Comparison of ENCODE assay signal across 26 mouse cellular contexts in the genomic region with DNA sequence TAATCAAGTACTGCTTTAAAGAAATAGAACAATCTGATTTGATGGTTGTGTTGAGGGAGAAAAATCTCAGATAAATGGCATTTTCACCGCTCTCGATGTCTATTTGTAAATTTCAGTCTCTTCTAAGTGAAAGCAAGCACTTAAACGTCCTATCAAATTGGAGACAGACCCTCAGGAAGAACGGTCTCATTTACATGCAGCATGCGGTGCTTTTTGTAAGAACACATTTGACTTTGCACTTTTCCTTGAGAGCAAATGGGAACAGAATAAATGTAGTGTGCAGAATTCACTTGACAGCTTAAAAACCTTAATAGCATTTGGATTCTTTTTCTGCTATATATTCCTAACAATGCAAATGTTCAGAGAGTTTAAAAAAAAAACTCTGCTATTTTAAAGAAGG.
DNase-seq lines count a peak whose midpoint lies in the region; ATAC-seq lines count a peak whose summit lies in the region.
"Had no signal": no experiment of that assay in that cellular context is flagged by ENCODE, and none has a peak within 500 bp of the region (broad histone marks: within the 10 kb centered on the region; RNA-seq: fewer than 3 reads in every experiment).

No protein-coding gene starts in this region.

- 50% methylated on average over 5 of the region's 5 CpGs for WGBS in embryonic facial prominence, embryonic 14.5 days
- WGBS in embryonic facial prominence, embryonic 10.5 days, result 76% methylated on average over 5 of the region's 5 CpGs
- 40% methylated on average over 5 of the region's 5 CpGs for WGBS in forebrain, embryonic 16.5 days
- WGBS in forebrain, embryonic 11.5 days, result 76% methylated on average over 5 of the region's 5 CpGs
- whole genome bisulfite sequencing in midbrain, embryonic 16.5 days, result 37% methylated on average over 5 of the region's 5 CpGs
- WGBS in midbrain, embryonic 15.5 days, result 45% methylated on average over 5 of the region's 5 CpGs

- no peak overlapping the region for H3K4me2 ChIP-seq in embryonic facial prominence, embryonic 14.5 days (ENCODE audit: low read depth, low read length)
- no peak overlapping the region for H3K4me2 ChIP-seq in forebrain, embryonic 16.5 days (ENCODE audit: low read length)
- no peak overlapping the region for H3K4me2 ChIP-seq in forebrain, embryonic 11.5 days (ENCODE audit: low read depth, low read length, severe bottlenecking)
- H3K4me2 ChIP-seq in midbrain, embryonic 16.5 days (ENCODE audit: low read length), result no peak overlapping the region
- H3K4me2 ChIP-seq in midbrain, embryonic 15.5 days, result no peak overlapping the region
- H3K4me2 ChIP-seq: embryonic facial prominence, embryonic 13.5 days; heart, embryonic 13.5 days; hindbrain, embryonic 14.5 days had no signal

- H3K4me3 ChIP-seq in embryonic facial prominence, embryonic 14.5 days (ENCODE audit: low read depth, low read length), result no peak overlapping the region
- H3K4me3 ChIP-seq in embryonic facial prominence, embryonic 10.5 days, result no peak overlapping the region
- H3K4me3 ChIP-seq in forebrain, embryonic 16.5 days (replicated peaks; ENCODE audit: low read length), result no peak overlapping the region
- H3K4me3 ChIP-seq in forebrain, embryonic 11.5 days (ENCODE audit: low read depth, low read length), result no peak overlapping the region
- H3K4me3 ChIP-seq in midbrain, embryonic 16.5 days (ENCODE audit: low read depth, low read length), result no peak overlapping the region
- H3K4me3 ChIP-seq in midbrain, embryonic 15.5 days, result no peak overlapping the region
- H3K4me3 ChIP-seq: embryonic facial prominence, embryonic 13.5 days; heart, adult 2 months; heart, embryonic 10.5 days; heart, embryonic 13.5 days had no signal

- peak; percentile 26 for DNase-seq in embryonic facial prominence, embryonic 14.5 days (ENCODE audit: low spot score)
- no peak for DNase-seq in embryonic facial prominence, embryonic 10.5 days (ENCODE audit: low spot score)
- DNase-seq in forebrain, embryonic 11.5 days (ENCODE audit: low spot score), result no peak
- DNase-seq in brain, adult 2 months (ENCODE audit: low read depth, low spot score), result peak; percentile 10
- no peak for DNase-seq in adrenal gland, adult 2 months
- DNase-seq: adrenal gland, postnatal 14 days; cerebellum, adult 11 months; cerebellum, adult 2 months; cerebellum, adult 9-11 months; cerebellum, postnatal 25 days; gastrocnemius, postnatal 25 days; heart, adult 2 months; heart, postnatal 14 days; heart, postnatal 4 days; kidney, adult 18-20 months had no signal

- no peak overlapping the region for H3K9ac ChIP-seq in embryonic facial prominence, embryonic 14.5 days (ENCODE audit: low read depth, low read length)
- H3K9ac ChIP-seq in forebrain, embryonic 16.5 days (replicated peaks; ENCODE audit: low read depth, low read length), result no peak overlapping the region
- H3K9ac ChIP-seq in forebrain, embryonic 11.5 days (ENCODE audit: low read length), result no peak overlapping the region
- H3K9ac ChIP-seq in midbrain, embryonic 16.5 days (ENCODE audit: low read depth, low read length), result no peak overlapping the region
- no peak overlapping the region for H3K9ac ChIP-seq in midbrain, embryonic 15.5 days
- H3K9ac ChIP-seq: embryonic facial prominence, embryonic 13.5 days; heart, embryonic 13.5 days; hindbrain, embryonic 14.5 days had no signal

- no peak overlapping the region for H3K27ac ChIP-seq in embryonic facial prominence, embryonic 14.5 days (replicated peaks; ENCODE audit: low read depth, low read length)
- H3K27ac ChIP-seq in embryonic facial prominence, embryonic 10.5 days (replicated peaks), result no peak overlapping the region
- peak overlapping the region; percentile 6; the same call in 1 of the 2 replicates for H3K27ac ChIP-seq in forebrain, embryonic 16.5 days (ENCODE audit: low read length)
- H3K27ac ChIP-seq in forebrain, embryonic 11.5 days (ENCODE audit: low read depth, low read length), result no peak overlapping the region
- H3K27ac ChIP-seq in midbrain, embryonic 16.5 days (ENCODE audit: low read length), result peak overlapping the region; percentile 46; the same call in 1 of the 2 replicates
- H3K27ac ChIP-seq in midbrain, embryonic 15.5 days, result no peak overlapping the region
- H3K27ac ChIP-seq: embryonic facial prominence, embryonic 13.5 days; heart, adult 2 months; heart, embryonic 10.5 days; heart, embryonic 13.5 days; hindbrain, embryonic 14.5 days; hindbrain, postnatal 0 days had no signal

- H3K9me3 ChIP-seq in embryonic facial prominence, embryonic 14.5 days (ENCODE audit: control insufficient read depth, low read length), result no peaks in the 10 kb centered on the region
- no peaks in the 10 kb centered on the region for H3K9me3 ChIP-seq in embryonic facial prominence, embryonic 10.5 days
- H3K9me3 ChIP-seq in forebrain, embryonic 16.5 days (ENCODE audit: control insufficient read depth, low read length), result no peaks in the 10 kb centered on the region
- no peaks in the 10 kb centered on the region for H3K9me3 ChIP-seq in forebrain, embryonic 11.5 days (ENCODE audit: control insufficient read depth, low read length)
- no peaks in the 10 kb centered on the region for H3K9me3 ChIP-seq in midbrain, embryonic 16.5 days (replicated peaks; ENCODE audit: control insufficient read depth, low read length, poor library complexity, severe bottlenecking)
- H3K9me3 ChIP-seq in midbrain, embryonic 15.5 days, result no peaks in the 10 kb centered on the region
- H3K9me3 ChIP-seq: embryonic facial prominence, embryonic 13.5 days; heart, embryonic 10.5 days; heart, embryonic 13.5 days had no signal

- no peaks in the 10 kb centered on the region for H3K36me3 ChIP-seq in embryonic facial prominence, embryonic 14.5 days (ENCODE audit: control insufficient read depth, insufficient read depth, low read length)
- H3K36me3 ChIP-seq in embryonic facial prominence, embryonic 10.5 days (replicated peaks), result no peaks in the 10 kb centered on the region
- H3K36me3 ChIP-seq in forebrain, embryonic 16.5 days (ENCODE audit: control insufficient read depth, insufficient read depth), result no peaks in the 10 kb centered on the region
- no peaks in the 10 kb centered on the region for H3K36me3 ChIP-seq in forebrain, embryonic 11.5 days (ENCODE audit: control insufficient read depth, insufficient read depth, low read length)
- H3K36me3 ChIP-seq in midbrain, embryonic 16.5 days (ENCODE audit: control insufficient read depth, insufficient read depth, low read length), result no peaks in the 10 kb centered on the region
- H3K36me3 ChIP-seq in midbrain, embryonic 15.5 days (replicated peaks), result no peaks in the 10 kb centered on the region
- H3K36me3 ChIP-seq: embryonic facial prominence, embryonic 13.5 days; heart, embryonic 10.5 days; heart, embryonic 13.5 days had no signal

- no peaks in the 10 kb centered on the region for H3K27me3 ChIP-seq in embryonic facial prominence, embryonic 14.5 days (replicated peaks; ENCODE audit: control insufficient read depth, insufficient read depth, low read length)
- no peaks in the 10 kb centered on the region for H3K27me3 ChIP-seq in embryonic facial prominence, embryonic 10.5 days (replicated peaks; ENCODE audit: low read depth, poor library complexity, severe bottlenecking)
- no peaks in the 10 kb centered on the region for H3K27me3 ChIP-seq in forebrain, embryonic 16.5 days (replicated peaks; ENCODE audit: control insufficient read depth, insufficient read depth, low read length)
- H3K27me3 ChIP-seq in forebrain, embryonic 11.5 days (ENCODE audit: control insufficient read depth, insufficient read depth, low read length), result no peaks in the 10 kb centered on the region
- H3K27me3 ChIP-seq in midbrain, embryonic 16.5 days (ENCODE audit: control insufficient read depth, insufficient read depth, low read depth, low read length), result no peaks in the 10 kb centered on the region
- no peaks in the 10 kb centered on the region for H3K27me3 ChIP-seq in midbrain, embryonic 15.5 days (replicated peaks)
- H3K27me3 ChIP-seq: embryonic facial prominence, embryonic 13.5 days; heart, embryonic 13.5 days; Patski had no signal

- ATAC-seq in embryonic facial prominence, embryonic 14.5 days (ENCODE audit: low read depth), result no peak
- peak; percentile 45; the same call in 1 of the 2 replicates for ATAC-seq in forebrain, embryonic 16.5 days
- ATAC-seq in forebrain, embryonic 11.5 days (replicated peaks; ENCODE audit: low FRiP score), result no peak
- no peak for ATAC-seq in midbrain, embryonic 16.5 days
- no peak for ATAC-seq in midbrain, embryonic 15.5 days (replicated peaks)
- ATAC-seq: hindbrain, postnatal 0 days; inflammation-experienced regulatory T-cells, adult 6 months; intestine, embryonic 16.5 days; Patski had no signal

- H3K4me1 ChIP-seq in embryonic facial prominence, embryonic 14.5 days (ENCODE audit: control insufficient read depth, insufficient read depth, low read length), result no peaks in the 10 kb centered on the region
- H3K4me1 ChIP-seq in embryonic facial prominence, embryonic 10.5 days, result no peaks in the 10 kb centered on the region
- H3K4me1 ChIP-seq in forebrain, embryonic 16.5 days (replicated peaks; ENCODE audit: control insufficient read depth, insufficient read depth, low read length), result peaks cover 5% of the 10 kb centered on the region
- no peaks in the 10 kb centered on the region for H3K4me1 ChIP-seq in forebrain, embryonic 11.5 days (replicated peaks; ENCODE audit: control insufficient read depth, insufficient read depth, low read length)
- H3K4me1 ChIP-seq in midbrain, embryonic 16.5 days (ENCODE audit: control insufficient read depth, insufficient read depth, low read length), result peaks cover 2% of the 10 kb centered on the region; the same call in 1 of the 2 replicates
- H3K4me1 ChIP-seq in midbrain, embryonic 15.5 days, result no peaks in the 10 kb centered on the region
- H3K4me1 ChIP-seq: embryonic facial prominence, embryonic 13.5 days; heart, embryonic 10.5 days; heart, embryonic 13.5 days had no signal

Comparison
In these comparisons a context has a peak if more than half of its experiments do, and no peak if none do; other contexts are left out.
1. DNase-seq: peak in embryonic facial prominence, embryonic 14.5 days (single experiment) and brain, adult 2 months (single experiment); none in embryonic facial prominence, embryonic 10.5 days (single experiment), forebrain, embryonic 11.5 days (single experiment) and adrenal gland, adult 2 months (single experiment).
2. H3K27ac ChIP-seq: peak in forebrain, embryonic 16.5 days (single experiment) and midbrain, embryonic 16.5 days (single experiment); none in embryonic facial prominence, embryonic 14.5 days (single experiment), embryonic facial prominence, embryonic 10.5 days (single experiment), forebrain, embryonic 11.5 days (single experiment) and midbrain, embryonic 15.5 days (single experiment).